Mouse (Mus musculus) heart, postnatal 0 days (tissue): ENCODE measurements around the gene Hmmr.

Experiments
- CTCF ChIP-seq: IDR thresholded peaks from 2 replicates; pipeline ENCODE4 v1.5.1; 2016; ENCODE audit warnings: antibody characterized with exemption, control low read depth, low read depth
- EP300 ChIP-seq: IDR thresholded peaks from 2 replicates; pipeline ENCODE4 v1.6.1; 2016; ENCODE audit warnings: antibody characterized with exemption, low read depth

DNA sequence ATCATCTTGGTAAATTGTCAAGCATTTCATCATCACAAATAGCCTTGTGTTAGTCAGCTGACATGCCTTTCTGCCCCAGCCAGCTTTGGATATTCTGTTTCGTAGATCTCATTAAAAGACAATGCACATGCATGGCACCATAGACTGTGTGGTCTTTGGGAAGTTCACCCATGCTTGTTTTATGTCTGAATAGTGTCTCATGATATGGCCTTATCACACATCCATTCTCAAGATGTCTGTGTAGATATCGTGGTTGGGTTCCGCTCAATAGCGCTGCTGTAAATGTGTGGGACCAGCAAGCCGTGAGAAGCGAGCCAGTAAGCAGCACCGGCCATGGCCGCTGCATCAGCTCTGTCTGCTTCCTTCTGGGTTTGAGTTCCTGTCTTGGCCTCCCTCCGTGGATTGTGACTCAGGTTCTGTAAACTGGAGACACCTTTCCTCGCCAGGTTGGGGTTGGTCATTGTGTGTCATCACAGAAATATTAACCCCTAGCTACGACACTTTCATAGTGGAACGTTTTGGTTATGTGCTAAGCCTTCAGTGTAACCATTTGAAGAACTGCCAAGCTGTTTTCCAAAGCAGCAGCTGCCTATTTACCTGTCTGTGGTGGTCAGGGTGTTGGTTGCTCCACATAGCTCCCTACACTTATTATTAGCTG lies 8.5 kb upstream of the Hmmr start:
- TF ChIP-seq CTCF (no peak), EP300 (no peak)
